Mouse (Mus musculus) colon, adult 2 months (tissue): ENCODE data around the gene Fam185a. TPM values are rescaled to one million over a fixed set of nuclear protein-coding genes. Genes with fewer than 3 reads are reported as not detected.

ENCODE experiments used
- polyA plus RNA-seq: library from polyadenylated mRNA; depleted of rRNA; stranded (reverse); fragments of >200 nt; gene quantifications from 2 replicates; pipeline ENCODE4 v1.2.3, GENCODE M21; 2012; rRNA removed

Gene Fam185a
- polyA plus RNA-seq = 1.9 and 3.5 TPM in 2 replicates

DNA sequence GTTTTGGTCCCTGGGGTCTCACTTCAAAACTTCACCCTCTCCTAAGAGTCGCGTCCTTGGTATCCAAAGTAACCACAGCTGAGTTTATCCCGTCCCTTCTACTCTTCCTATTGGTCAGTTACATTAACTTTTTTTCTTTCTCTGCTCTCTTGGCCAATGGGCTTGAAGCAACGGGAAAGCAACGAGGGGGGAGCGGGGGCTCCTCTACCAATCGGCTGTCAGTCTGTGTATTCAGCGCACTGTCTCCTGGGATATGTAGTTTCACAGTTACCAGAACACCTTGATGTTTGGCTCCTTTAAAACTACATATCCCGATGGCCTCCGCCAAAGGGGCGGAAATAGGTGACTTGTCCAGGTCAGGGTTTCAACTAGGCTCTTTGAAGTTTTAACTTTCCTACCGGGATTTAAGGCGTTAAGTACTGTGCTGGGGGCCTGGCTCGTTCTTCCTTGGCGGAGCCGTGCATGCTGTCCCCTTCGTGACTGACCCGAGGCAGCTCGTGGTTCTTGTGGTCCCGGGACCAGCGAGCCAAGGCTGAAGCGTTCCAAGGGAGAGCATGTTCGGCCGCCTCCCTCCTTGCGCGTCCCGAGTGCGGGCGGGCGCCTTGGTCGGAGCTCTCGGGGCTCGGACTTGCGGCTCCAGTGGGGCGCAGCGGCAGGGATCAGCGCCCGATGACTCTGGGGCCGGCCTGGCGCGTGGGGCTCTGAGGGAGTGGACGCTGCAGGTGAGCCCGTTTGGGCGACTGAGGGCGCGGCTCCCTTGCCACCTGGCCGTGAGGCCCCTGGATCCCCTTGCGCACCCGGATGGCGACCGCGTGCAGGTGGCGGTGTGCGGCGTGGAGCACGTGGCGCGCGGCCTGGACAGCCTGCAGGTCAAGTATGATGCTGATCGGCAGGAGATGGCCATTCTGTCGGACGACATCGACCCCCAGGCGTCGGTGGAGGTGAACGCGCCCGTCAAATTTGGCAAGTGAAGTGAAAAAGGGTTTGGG is at the start of gene Fam185a, which contains the start of gene Ccdc146:
Gene Fam185a (plus strand): TSS at position 345 of the 989 bp plus-strand sequence.
Gene Ccdc146 (minus strand): TSS at position 64 of the 989 bp plus-strand sequence.

Other genes starting within 250 kb of the Fam185a start
- gene Gsap, start 238.7 kb upstream of the Fam185a start, polyA plus RNA-seq = 0.77 and 0.91 TPM in 2 replicates
- gene Fgl2, start 52.3 kb upstream of the Fam185a start, polyA plus RNA-seq = 29.7 and 30.1 TPM in 2 replicates
- gene Ccdc146, start 281 bp upstream of the Fam185a start, polyA plus RNA-seq = 0.09 TPM in 1 of 2 replicates, not detected in the other
- 3.1 and 3.2 TPM in 2 replicates for gene Lrrc17, start 118.6 kb downstream of the Fam185a start, polyA plus RNA-seq
- gene Fbxl13, start 220.7 kb downstream of the Fam185a start, polyA plus RNA-seq = not detected in 2 replicates
- gene Armc10, start 220.9 kb downstream of the Fam185a start, polyA plus RNA-seq = 32.6 and 88.0 TPM in 2 replicates